Mouse (Mus musculus) CH12.LX (cell line): ENCODE results near the gene Prdm5.

Experiments
- CTCF ChIP-seq, 2 experiments: IDR thresholded peaks in 1 of 2; conservative IDR thresholded peaks in 1 of 2; 2 replicates each; pipeline ENCODE4 v1.5.1; 2011 to 2012; ENCODE audit warnings: low read depth in 2 of 2, low read length in 2 of 2, improper control_type of control experiment in 1 of 2, inconsistent platforms in 1 of 2, mild to moderate bottlenecking in 1 of 2, moderate library complexity in 1 of 2
- EP300 ChIP-seq: IDR thresholded peaks from 2 replicates; pipeline ENCODE4 v1.6.1; 2011; ENCODE audit warnings: low read length, improper control_type of control experiment
- GABPA ChIP-seq: IDR thresholded peaks from 2 replicates; pipeline ENCODE4 v1.6.1; 2012; ENCODE audit warnings: low read depth, low read length, improper control_type of control experiment, inconsistent platforms; ENCODE audit not compliant: insufficient replicate concordance
- JUN ChIP-seq: IDR thresholded peaks from 2 replicates; pipeline ENCODE4 v1.6.1; 2011; ENCODE audit warnings: low read depth, mild to moderate bottlenecking, low read length, improper control_type of control experiment, moderate library complexity; ENCODE audit not compliant: insufficient read depth
- MAFK ChIP-seq: IDR thresholded peaks from 2 replicates; pipeline ENCODE4 v1.6.1; 2011; ENCODE audit warnings: low read length, improper control_type of control experiment; ENCODE audit not compliant: insufficient replicate concordance
- MAX ChIP-seq: IDR thresholded peaks from 2 replicates; pipeline ENCODE4 v1.6.1; 2011; ENCODE audit warnings: low read length, improper control_type of control experiment
- POLR2A ChIP-seq: IDR thresholded peaks from 2 replicates; pipeline ENCODE4 v1.6.1; 2011; ENCODE audit warnings: low read depth, mild to moderate bottlenecking, improper control_type of control experiment, low read length

- no peak for TF ChIP-seq MAFK
- TF ChIP-seq EP300 = no peak
- no peak for TF ChIP-seq POLR2A
- TF ChIP-seq MAX = no peak
- no peak for TF ChIP-seq CTCF (conservative IDR thresholded peaks at IDR 0.05 in 1 of 2, IDR thresholded peaks at IDR 0.05 in 1 of 2; ENCODE audit: low read depth in 2 of 2, low read length in 2 of 2)
- no peak for TF ChIP-seq GABPA
- no peak for TF ChIP-seq JUN
Measured at GRCm38 (mm10) chr6:65779689-65780233, 973 bp downstream of the Prdm5 start.
